Mouse (Mus musculus) ES-E14 (cell line): Measurements from ENCODE around the gene Pias4. TPM values are rescaled to one million over a fixed set of nuclear protein-coding genes. Genes with fewer than 3 reads are reported as not detected.

ENCODE experiments used
- DNase-seq: peaks from one replicate; pipeline ENCODE4 v3.0.0-alpha.2; 2013; ENCODE audit warnings: low read depth, low spot score
- H3K27ac ChIP-seq: 2 replicates; pipeline ENCODE4 v1.5.1; 2012; ENCODE audit warnings: low read depth, mild to moderate bottlenecking, low read length, moderate library complexity, mixed read lengths; ENCODE audit not compliant: poor library complexity, insufficient read depth, severe bottlenecking
- H3K36me3 ChIP-seq: 2 replicates; pipeline ENCODE4 v1.6.1; 2012; ENCODE audit warnings: mild to moderate bottlenecking, low read length, moderate library complexity, mixed read lengths; ENCODE audit not compliant: control insufficient read depth, poor library complexity, insufficient read depth, severe bottlenecking
- H3K4me1 ChIP-seq, 2 experiments: fragments of 150-350 bp in 1 of 2; sonication (generic) in 1 of 2; 2 replicates each; pipeline ENCODE4 v1.6.1; 2012; ENCODE audit warnings: low read length in 2 of 2, mild to moderate bottlenecking in 1 of 2, mixed read lengths in 1 of 2; ENCODE audit not compliant: control insufficient read depth in 2 of 2, insufficient read depth in 2 of 2, poor library complexity in 1 of 2
- H3K4me3 ChIP-seq, 2 experiments: fragments of 150-350 bp in 1 of 2; sonication (generic) in 1 of 2; 2 replicates each; pipeline ENCODE4 v1.5.1; 2012; ENCODE audit warnings: low read length in 2 of 2, low read depth in 1 of 2, mild to moderate bottlenecking in 1 of 2, mixed read lengths in 1 of 2; ENCODE audit not compliant: insufficient read depth in 1 of 2, poor library complexity in 1 of 2, severe bottlenecking in 1 of 2
- H3K9ac ChIP-seq: 2 replicates; pipeline ENCODE4 v1.6.1; 2012; ENCODE audit warnings: low read depth, mild to moderate bottlenecking, low read length, mixed read lengths; ENCODE audit not compliant: poor library complexity, insufficient read depth, severe bottlenecking
- H3K9me3 ChIP-seq: fragments of 150-350 bp; sonication (generic); 2 replicates; pipeline ENCODE4 v1.6.1; 2012; ENCODE audit warnings: low read depth, mild to moderate bottlenecking, low read length; ENCODE audit not compliant: control insufficient read depth, insufficient read depth
- CHD2 ChIP-seq: IDR thresholded peaks from 2 replicates; pipeline ENCODE4 v1.6.1; 2014; ENCODE audit warnings: mild to moderate bottlenecking, low read depth, low read length, inconsistent platforms
- HCFC1 ChIP-seq: IDR thresholded peaks from 2 replicates; pipeline ENCODE4 v1.6.1; 2012; ENCODE audit warnings: low read length, inconsistent platforms, borderline replicate concordance; ENCODE audit not compliant: insufficient read depth
- MAFK ChIP-seq: IDR thresholded peaks from 2 replicates; pipeline ENCODE4 v1.6.1; 2014; ENCODE audit warnings: mild to moderate bottlenecking, low read depth, low read length, inconsistent platforms; ENCODE audit not compliant: insufficient read depth
- ZC3H11A ChIP-seq: IDR thresholded peaks from 2 replicates; pipeline ENCODE4 v1.6.1; 2012; ENCODE audit warnings: low read depth, mild to moderate bottlenecking, inconsistent platforms, low read length, borderline replicate concordance
- ZNF384 ChIP-seq: IDR thresholded peaks from 2 replicates; pipeline ENCODE4 v1.6.1; 2012; ENCODE audit warnings: low read depth, low read length, inconsistent platforms
- in situ Hi-C, 2 experiments: fragments of 600-800 bp; cut with MboI; formaldehyde crosslinking; loops; one replicate each; pipeline ENCODE4 v1.15.1; 2025; ENCODE audit warnings: low sequenced_read_pairs in 2 of 2, inconsistent platforms in 1 of 2; ENCODE audit not compliant: unreplicated experiment in 2 of 2
- total RNA-seq: library from RNA; depleted of rRNA; stranded (reverse); fragments of 300-350 nt; gene quantifications from 2 replicates; pipeline ENCODE4 v1.2.3, GENCODE M21; 2012

Pias4 gene
- total RNA-seq, 1 experiment: 37.8 TPM

GRCm38 (mm10) chr10:81140005-81140404, 27.7 kb downstream of the Pias4 start:
- in situ Hi-C loops: no loop called here
- H3K9ac ChIP-seq: peak overlapping the region; percentile 90; the same call in 1 of the 2 replicates
- peak overlapping the region; percentile 67 for H3K27ac ChIP-seq
- TF ChIP-seq ZC3H11A (no peak), HCFC1 (no peak), ZNF384 (no peak), MAFK (no peak), CHD2 (no peak)
- H3K4me1 ChIP-seq: peaks cover 3 to 40% of the 10 kb centered on the region in 2 experiments; a peak in 3 of 4 replicates
- no peaks in the 10 kb centered on the region for H3K9me3 ChIP-seq
- peaks cover 15% of the 10 kb centered on the region for H3K36me3 ChIP-seq
- DNase-seq: no peak
- peak overlapping the region; percentile 90 to 91 for H3K4me3 ChIP-seq

- Histone ChIP-seq H3K4me3 (peak overlapping the region; percentile 90 to 91), H3K36me3 (peaks cover 10% of the 10 kb centered on the region), H3K9ac (peak overlapping the region; percentile 90; the same call in 1 of the 2 replicates), H3K9me3 (no peaks in the 10 kb centered on the region), H3K4me1 (peaks cover 3 to 40% of the 10 kb centered on the region in 2 experiments; a peak in 3 of 4 replicates), H3K27ac (peak overlapping the region; percentile 67)
- no peak for TF ChIP-seq ZNF384
- no peak for TF ChIP-seq HCFC1
- no peak for TF ChIP-seq CHD2
- TF ChIP-seq MAFK: no peak
- TF ChIP-seq ZC3H11A: no peak
- in situ Hi-C loops: no loop called here
- DNase-seq: no peak
Observed at GRCm38 (mm10) chr10:81139529-81139846, 28.2 kb downstream of the Pias4 start.

GRCm38 (mm10) chr10:81138821-81139528, 28.7 kb downstream of the Pias4 start:
- Histone ChIP-seq H3K9ac (peak overlapping the region; percentile 90), H3K27ac (peak overlapping the region; percentile 82; the same call in 1 of the 2 replicates), H3K4me3 (peak overlapping the region; percentile 90 to 91), H3K9me3 (no peaks in the 10 kb centered on the region), H3K36me3 (peaks cover 5% of the 10 kb centered on the region; the same call in 1 of the 2 replicates), H3K4me1 (peaks cover 3 to 37% of the 10 kb centered on the region in 2 experiments; a peak in 3 of 4 replicates)
- TF ChIP-seq MAFK (no peak), CHD2 (no peak), HCFC1 (no peak), ZNF384 (no peak), ZC3H11A (no peak)
- DNase-seq: no peak
- in situ Hi-C loops: no loop called here

GRCm38 (mm10) chr10:81138131-81138782, 29.5 kb downstream of the Pias4 start:
- DNase-seq: no peak
- Histone ChIP-seq H3K4me3 (peak overlapping the region; percentile 90 to 91), H3K27ac (peak overlapping the region; percentile 82), H3K9ac (peak overlapping the region; percentile 90), H3K36me3 (no peaks in the 10 kb centered on the region), H3K4me1 (peaks cover 3 to 31% of the 10 kb centered on the region in 2 experiments; a peak in 3 of 4 replicates), H3K9me3 (no peaks in the 10 kb centered on the region)
- in situ Hi-C loops: no loop called here
- TF ChIP-seq MAFK: no peak
- no peak for TF ChIP-seq CHD2
- no peak for TF ChIP-seq ZC3H11A
- TF ChIP-seq HCFC1: no peak
